Mouse (Mus musculus) thymus, postnatal 25 days (tissue): ENCODE measurements around the gene Map4k5.

Experiments used
- DNase-seq: peaks from one replicate; pipeline ENCODE4 v3.0.0; 2022

Map4k5 gene

DNA sequence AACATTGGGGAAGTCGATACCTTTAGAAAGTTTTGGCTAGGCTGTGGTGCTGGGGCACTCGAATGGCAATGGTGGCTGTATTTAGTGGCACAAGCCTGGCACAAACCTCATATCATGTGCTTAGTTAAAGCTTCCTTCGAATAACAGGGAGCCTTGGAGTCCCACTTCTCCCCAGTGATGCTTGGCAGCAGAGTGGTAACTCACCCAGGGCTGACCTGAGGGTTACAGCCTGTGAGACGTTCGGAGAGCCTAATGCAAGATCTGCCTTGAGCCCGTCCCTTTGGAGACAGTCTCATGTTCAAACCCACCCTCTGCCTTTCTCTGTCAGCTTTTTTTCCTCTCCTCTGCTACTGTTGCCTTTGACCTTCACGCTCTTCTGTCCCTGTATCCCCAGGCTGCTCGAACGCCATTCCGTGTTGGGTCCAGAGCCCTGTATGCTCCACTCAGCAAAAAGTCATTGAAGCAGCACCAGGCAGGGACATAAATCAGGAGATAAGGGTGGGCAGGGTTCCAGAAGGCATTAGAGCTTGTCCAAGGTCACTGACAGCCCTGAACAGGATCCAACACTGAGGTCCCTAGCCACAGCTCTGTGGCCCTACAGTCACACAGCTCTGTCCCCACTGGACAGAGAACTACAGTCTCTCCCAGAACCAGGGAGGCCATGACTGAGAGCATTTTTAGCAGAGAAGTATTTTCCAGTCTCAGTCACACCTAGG is 110.9 kb downstream of the Map4k5 start:
- DNase-seq = no peak

DNA sequence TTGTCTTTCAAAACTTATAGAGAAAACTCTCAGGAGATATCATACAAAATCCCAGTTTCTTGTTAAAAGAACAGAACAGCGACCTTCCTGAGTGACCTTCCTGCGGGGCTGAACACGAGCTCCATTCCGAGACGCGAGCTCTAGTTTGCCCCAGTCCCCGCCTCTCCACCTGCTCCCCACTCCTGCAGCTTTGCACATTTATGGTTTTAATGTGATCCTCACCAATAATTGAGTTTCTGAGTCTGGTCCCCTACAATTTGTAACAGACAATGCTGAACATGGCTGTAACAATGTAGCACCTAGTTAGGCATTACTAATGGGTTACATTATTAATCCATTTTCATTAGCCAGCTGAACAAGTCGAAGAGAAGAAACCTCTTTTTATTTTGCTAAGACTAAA is 111.5 kb downstream of the Map4k5 start:
- no peak for DNase-seq

- DNase-seq = no peak
Measured at GRCm38 (mm10) chr12:69777957-69778356, 115.0 kb downstream of the Map4k5 start.

- no peak for DNase-seq
Measured at GRCm38 (mm10) chr12:69777341-69777730, 115.7 kb downstream of the Map4k5 start.

DNA sequence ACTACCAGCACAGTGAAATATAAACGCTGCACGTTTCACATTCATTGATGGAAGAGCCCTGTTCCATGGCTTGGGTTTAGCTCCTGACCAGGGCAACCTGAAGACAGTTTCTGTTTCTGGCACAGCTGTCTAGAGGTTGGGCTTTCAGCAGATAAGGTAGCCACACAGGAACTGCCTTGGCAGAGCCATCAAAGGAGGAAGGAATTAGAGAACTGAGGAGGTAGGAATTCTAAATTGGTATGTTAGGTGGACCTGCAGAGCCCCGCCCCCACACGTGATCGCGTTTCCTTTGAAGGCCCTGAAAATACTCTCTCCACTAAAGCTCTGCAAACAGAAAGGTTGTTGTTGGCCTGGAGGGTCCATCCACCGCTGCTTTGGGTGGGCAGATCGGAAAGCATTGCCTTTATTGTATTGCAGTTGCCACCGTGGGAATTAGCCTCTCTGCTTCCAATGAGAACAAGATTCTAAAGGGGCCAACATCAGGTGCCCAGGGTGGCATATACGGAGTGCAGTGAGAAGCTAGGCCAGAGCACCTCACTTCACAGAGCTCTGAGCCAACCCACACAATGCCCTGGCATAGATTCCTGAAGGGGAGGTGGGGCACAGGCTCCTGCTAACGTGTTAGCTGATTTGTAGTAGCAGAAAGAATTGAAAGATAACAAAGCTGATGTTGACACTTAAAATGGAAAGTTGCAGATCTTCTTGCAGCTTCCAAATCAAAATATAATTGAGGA is 116.2 kb downstream of the Map4k5 start:
- peak; percentile 14 for DNase-seq

DNA sequence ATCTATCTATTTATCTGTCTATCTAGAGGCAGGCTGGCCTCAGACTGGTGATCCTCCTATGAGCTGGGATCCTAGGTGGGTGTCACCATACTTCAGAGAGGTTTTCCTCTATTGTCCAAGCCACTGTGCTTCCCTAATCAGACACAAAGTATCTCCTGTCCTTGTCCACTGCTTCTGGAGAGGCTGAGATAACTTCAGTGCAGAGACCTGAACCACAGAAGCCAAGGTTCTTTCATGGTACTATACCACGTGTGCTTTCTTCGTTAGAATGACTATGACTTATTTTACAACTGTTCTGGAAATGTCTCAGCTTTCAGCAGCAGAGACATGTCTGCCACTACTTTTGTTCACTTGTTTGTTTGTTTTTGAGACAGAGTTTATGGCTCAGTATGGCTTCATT is 124.2 kb downstream of the Map4k5 start:
- no peak for DNase-seq

DNA sequence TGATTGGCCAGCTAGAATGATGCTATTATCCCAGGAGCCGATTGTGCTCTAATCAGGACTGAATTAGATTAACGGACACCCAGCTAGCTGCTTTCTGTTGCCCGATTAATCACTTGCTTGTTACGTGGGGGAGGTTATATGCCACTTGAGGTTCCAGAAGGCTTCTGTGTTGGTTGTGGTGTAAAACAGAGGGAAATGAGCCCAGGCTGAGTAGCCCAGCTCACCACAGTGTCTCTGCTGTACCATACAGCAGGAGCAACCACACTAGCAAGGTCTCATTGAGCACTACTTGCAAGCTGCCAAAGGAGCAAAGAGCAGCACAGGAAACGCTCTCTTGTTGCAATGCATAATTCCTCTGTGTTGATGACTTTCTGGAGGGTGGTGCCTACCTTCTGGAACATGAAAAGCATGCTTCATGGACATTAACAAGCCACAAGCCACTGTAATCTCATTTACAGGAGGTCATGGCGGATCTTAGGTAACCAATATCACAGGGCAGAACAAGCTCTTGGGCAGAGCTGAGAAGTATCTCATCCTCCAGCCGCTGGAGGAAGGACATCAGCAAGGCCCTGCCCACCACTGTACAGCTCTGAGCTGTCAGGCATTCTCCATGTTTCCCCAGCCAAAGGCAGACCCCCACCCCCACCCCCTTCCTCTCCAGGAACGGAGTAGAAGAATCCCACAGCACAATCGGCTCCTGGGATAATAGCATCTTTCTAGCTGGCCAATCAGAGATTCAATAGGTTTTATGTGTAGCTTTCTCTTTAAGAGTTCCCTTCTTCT is 125.3 kb downstream of the Map4k5 start:
- DNase-seq = no peak

GRCm38 (mm10) chr12:69766185-69766904 is 126.7 kb downstream of the Map4k5 start:
- DNase-seq = no peak

- no peak for DNase-seq
Measured at GRCm38 (mm10) chr12:69765543-69765942, 127.5 kb downstream of the Map4k5 start.

GRCm38 (mm10) chr12:69761603-69762002 is 131.4 kb downstream of the Map4k5 start:
- no peak for DNase-seq

GRCm38 (mm10) chr12:69760743-69761406 is 132.1 kb downstream of the Map4k5 start:
- DNase-seq = no peak

DNA sequence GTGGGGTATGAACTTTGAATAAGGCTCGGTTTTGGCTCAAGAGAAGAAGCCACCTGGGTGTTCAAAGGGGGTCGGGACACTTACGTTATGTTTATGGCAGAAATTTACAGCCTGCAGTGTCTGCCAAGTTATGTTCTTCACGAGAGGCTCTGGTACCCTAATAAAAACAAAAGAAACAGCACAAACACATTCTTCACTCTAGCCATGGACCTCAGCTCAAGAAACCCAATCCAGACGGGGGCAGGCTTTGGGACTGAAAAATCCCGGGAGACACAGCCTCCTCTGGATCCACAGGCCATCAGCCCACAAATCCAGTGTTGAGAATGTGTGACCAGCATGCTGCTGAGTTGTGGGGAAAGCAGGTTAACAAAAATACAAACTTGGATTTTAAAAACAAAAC is 133.0 kb downstream of the Map4k5 start:
- DNase-seq = no peak

DNA sequence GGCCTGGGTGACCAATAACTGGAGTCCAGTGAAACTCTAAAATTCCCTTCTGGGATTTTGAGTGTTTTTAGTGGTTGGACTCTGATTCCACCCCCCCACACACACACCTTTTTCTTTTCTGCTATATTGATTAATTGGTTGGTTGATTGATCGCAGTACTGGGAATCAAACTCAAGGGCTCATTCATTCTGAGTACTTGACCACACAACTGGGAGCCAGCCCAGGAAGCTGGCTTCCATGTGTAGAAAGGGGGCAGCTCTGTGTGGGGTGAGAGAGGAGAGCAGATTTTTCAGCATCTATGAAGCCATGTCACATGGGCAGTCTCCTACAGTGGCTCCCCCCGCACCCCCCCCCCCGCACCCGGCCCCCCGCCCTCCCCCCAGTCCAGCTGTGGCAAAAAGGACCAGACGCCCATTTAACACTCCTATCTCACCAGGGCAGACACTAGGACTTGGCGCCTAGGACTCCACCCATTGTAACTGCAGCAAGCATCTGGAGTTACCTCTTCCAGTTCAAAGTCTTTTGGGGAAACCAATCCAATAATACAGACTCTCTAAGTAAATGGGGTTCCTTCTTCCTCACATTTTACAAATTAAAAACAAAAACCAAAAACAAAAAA is 133.6 kb downstream of the Map4k5 start:
- no peak for DNase-seq

GRCm38 (mm10) chr12:69758221-69759185 is 134.5 kb downstream of the Map4k5 start:
- DNase-seq = no peak

GRCm38 (mm10) chr12:69757418-69758141 is 135.4 kb downstream of the Map4k5 start:
- peak; percentile 76 for DNase-seq

GRCm38 (mm10) chr12:69756015-69756414 is 137.0 kb downstream of the Map4k5 start:
- no peak for DNase-seq

DNA sequence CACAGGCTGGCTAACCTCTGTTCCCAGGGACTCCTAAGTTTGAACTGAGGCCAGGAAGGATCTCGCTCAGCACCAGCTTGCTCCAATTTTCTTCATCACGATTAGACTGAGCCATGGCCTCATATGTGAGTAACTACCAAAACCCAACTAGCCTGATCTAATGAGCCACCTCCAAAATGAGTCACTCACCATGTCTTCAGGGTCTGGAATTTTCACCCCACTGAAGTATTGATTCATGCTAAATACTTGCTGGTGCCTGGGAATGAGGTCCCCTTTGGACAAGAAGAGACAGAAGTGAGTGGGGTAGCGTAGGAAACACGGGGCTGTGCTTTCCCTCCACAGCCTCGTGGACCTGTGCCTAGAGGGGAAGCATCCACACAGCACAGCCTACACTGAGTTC is 139.1 kb downstream of the Map4k5 start:
- no peak for DNase-seq
